Mouse (Mus musculus): ENCODE measurements around the gene Tmem255a. TPM values are rescaled to one million over a fixed set of nuclear protein-coding genes. Genes with fewer than 3 reads are reported as not detected.

Gene Tmem255a
- total RNA-seq, 1 experiment from 2014 or later: not detected

DNA sequence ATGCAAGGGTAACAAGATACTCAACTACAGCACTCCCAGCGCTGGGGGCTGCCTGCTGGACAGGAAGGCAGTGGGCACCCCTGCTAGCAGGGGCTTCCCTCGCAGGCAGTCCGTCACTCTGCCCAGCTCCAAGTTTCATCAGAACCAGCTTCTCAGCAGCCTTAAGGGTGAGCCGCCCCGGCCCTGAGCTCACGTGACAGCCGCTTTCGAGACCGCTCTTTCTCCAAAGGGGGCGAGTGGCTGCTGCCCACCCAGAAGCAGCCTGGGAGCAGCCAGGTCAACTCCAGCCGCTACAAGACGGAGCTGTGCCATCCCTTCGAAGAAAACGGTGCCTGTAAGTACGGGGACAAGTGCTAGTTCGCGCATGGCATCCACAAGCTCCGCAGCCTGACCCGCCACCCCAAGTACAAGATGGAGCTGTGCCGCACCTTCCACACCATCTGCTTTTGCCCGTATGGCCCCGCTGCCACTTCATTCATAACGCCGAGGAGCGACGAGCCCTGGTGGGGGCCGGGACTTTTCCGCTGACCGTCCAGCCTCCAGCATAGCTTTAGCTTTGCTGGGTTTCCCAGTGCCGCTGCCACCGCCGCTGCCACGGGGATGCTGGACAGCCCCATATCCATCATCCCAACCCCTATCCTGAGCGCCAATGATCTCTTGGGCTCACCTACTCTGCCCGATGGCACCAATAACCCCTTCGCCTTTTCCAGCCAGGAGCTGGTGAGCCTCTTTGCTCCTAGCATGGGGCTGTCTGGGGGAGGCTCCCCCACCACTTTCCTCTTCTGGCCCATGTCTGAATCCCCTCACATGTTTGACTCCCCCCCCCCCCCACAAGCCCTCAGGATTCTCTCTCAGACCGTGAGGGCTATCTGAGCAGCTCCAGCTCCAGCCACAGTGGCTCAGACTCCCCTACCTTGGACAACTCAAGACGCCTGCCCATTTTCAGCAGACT lies 71.3 kb downstream of the Tmem255a start:
- peak; percentile 27 to 58 for ATAC-seq (replicated peaks in 1 of 2; ENCODE audit: insufficient read depth in 1 of 2, low FRiP score in 2 of 2, low TSS enrichment in 1 of 2, low read depth in 1 of 2, poor library complexity in 2 of 2, severe bottlenecking in 2 of 2)

DNA sequence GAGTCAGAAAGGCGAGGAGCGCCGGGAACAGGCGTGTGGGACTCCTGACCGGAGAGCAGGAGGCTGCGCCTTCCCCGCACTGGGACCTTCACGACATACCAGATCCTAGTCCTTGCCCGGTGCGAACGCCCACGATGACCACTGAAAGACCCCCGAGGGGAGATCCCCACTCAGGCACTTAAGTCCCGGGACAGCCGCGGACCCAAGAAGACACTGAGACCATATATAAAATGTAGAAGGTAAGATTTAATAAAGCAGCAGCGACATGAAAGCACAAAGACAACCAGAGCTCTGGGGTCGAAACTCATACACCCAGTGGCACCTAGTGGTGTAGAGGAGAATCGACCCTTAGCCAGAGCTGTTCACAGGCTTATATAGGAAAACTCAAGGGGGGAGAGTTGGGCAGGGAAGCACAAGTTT lies 72.3 kb downstream of the Tmem255a start:
- peak; percentile 64 to 69; a peak in 2 of 4 replicates for ATAC-seq (replicated peaks in 1 of 2; ENCODE audit: insufficient read depth in 1 of 2, low FRiP score in 2 of 2, low TSS enrichment in 1 of 2, low read depth in 1 of 2, poor library complexity in 2 of 2, severe bottlenecking in 2 of 2)

DNA sequence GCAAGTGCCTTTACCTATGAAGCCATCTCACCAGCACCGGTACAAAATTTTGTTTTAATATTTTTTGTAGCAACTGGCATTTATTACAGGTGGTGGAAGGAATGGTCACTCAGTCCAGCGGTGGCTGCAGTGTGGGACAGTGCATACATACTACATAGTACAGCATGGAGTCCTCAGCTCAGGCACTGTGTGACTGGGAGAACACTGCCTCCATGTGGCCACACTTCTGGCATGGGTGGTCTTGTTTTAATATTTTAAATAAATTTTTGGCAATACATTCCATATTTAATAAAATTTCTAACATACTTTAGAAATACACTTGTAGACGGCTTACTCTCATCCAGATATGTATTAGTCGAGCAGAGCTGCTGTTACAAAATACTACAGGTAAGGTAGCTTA lies 85.6 kb downstream of the Tmem255a start:
- no peak for ATAC-seq (replicated peaks in 1 of 2; ENCODE audit: insufficient read depth in 1 of 2, low FRiP score in 2 of 2, low TSS enrichment in 1 of 2, low read depth in 1 of 2, poor library complexity in 2 of 2, severe bottlenecking in 2 of 2)

DNA sequence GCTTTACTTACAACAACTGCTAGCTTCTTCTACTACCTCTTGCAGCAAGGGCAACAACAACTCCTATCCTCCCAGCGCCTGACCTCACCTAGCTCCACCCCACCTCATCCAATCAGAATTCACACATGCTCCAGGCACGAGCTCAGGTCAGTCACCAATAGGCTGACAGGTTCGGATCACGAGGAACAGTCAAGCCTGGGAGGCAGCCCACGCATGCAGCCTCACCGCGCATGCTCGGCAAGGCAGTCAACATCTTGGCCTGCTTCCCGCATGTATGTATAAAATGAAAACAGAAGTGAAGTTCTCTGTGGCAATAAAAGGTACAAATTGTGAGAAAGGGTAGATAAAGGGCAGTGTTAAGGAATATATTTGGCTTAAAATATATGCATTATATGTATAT lies 86.2 kb downstream of the Tmem255a start:
- no peak for ATAC-seq (replicated peaks in 1 of 2; ENCODE audit: insufficient read depth in 1 of 2, low FRiP score in 2 of 2, low TSS enrichment in 1 of 2, low read depth in 1 of 2, poor library complexity in 2 of 2, severe bottlenecking in 2 of 2)

DNA sequence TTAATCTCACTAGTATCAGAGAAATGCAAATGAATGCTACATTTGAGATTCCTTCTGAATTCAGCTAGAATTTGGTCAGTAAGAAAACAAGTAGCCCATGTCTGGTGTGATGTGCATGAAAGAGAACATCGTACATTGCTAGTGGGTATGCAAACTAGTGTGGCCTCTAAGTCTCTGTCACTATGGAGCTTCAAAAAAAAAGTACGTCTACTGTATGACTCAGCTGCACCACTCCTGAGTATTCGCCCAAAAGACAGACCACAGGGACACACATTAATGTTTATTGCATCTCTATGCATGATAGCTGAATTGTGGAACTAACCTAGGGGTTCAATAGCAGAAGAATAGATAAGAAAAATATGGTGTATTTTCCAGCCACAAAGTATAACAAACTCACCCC lies 86.9 kb downstream of the Tmem255a start:
- ATAC-seq (replicated peaks in 1 of 2; ENCODE audit: insufficient read depth in 1 of 2, low FRiP score in 2 of 2, low TSS enrichment in 1 of 2, low read depth in 1 of 2, poor library complexity in 2 of 2, severe bottlenecking in 2 of 2): no peak

DNA sequence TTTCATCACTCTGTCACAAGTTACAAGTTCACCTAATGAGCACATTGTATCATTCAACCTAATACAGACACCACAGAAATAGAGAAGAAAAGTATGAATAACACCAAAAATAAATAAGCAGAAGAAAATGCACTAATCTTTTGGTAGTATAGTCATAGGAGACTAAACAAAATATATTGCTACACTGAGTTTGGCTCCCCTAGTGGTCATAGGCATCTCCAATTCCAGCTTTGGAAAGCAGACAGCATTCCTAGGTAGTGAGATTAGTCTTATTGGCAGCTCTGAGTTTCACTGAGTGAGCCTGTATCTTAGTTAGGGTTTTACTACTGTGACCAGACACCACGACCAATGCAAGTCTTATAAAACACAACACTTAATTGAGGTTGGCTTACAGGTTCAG lies 93.1 kb downstream of the Tmem255a start:
- ATAC-seq (replicated peaks in 1 of 2; ENCODE audit: insufficient read depth in 1 of 2, low FRiP score in 2 of 2, low TSS enrichment in 1 of 2, low read depth in 1 of 2, poor library complexity in 2 of 2, severe bottlenecking in 2 of 2): no peak

Other genes starting within 250 kb of the Tmem255a start
- not detected in 2 replicates for gene Btg1-ps1, start 233.6 kb downstream of the Tmem255a start, total RNA-seq (2017)
- not detected in 2 replicates for gene Btg1-ps2, start 209.3 kb downstream of the Tmem255a start, total RNA-seq (2017)
- not detected in 2 replicates for gene Rhox10, start 186.0 kb downstream of the Tmem255a start, total RNA-seq (2017)
- gene Rhox11, start 167.3 kb downstream of the Tmem255a start, total RNA-seq (2017): not detected in 2 replicates
- gene Rhox12, start 141.5 kb downstream of the Tmem255a start, total RNA-seq (2017): not detected in 2 replicates
- gene Rhox13, start 131.2 kb downstream of the Tmem255a start, total RNA-seq (2017): not detected in 2 replicates
- 28.4 and 29.6 TPM in 2 replicates for gene Zbtb33, start 62.6 kb downstream of the Tmem255a start, total RNA-seq (2017)
- not detected in 2 replicates for gene Atp1b4, start 63.7 kb upstream of the Tmem255a start, total RNA-seq (2017)
- 123 and 151 TPM in 2 replicates for gene Lamp2, start 204.0 kb upstream of the Tmem255a start, total RNA-seq (2017)